Mouse (Mus musculus): ENCODE data around the gene Ccdc169. TPM values are rescaled to one million over a fixed set of nuclear protein-coding genes. Genes with fewer than 3 reads are reported as not detected.

Gene Ccdc169
- total and polyA plus RNA-seq, 3 experiments = 0.19 TPM; not detected in 2

DNA sequence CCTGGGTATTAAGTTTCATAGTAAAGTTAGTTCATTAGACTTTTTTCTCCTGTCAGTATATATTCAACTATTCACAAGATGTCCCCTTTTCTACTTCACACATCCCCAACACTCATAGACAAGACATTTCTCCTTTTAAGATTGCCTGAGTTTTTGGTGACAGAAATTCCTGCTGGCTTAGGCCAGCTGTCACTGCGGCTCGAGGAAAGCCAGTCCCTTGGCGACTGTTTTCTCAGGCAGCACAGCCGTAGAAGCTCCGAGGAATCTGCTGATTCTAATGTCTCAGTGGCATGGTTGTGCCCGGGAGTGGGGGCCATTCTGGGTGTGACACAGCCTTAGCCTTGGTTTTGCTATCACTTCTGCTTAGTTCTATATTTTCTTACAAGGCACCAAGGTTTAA, 40.1 kb downstream of the Ccdc169 start:
- no peak overlapping the region for H3K9ac ChIP-seq (ENCODE audit: control insufficient read depth, low read depth, low read length, poor library complexity, severe bottlenecking)
- no peaks in the 10 kb centered on the region for H3K79me2 ChIP-seq (ENCODE audit: control insufficient read depth, insufficient read depth, low read length, poor library complexity)
- no peaks in the 10 kb centered on the region for H3K4me1 ChIP-seq (ENCODE audit: control insufficient read depth in 1 of 2, insufficient read depth in 2 of 2, low read length in 2 of 2)
- no peaks in the 10 kb centered on the region for H3K27me3 ChIP-seq (ENCODE audit: control insufficient read depth in 1 of 2, insufficient read depth in 2 of 2, low read length in 2 of 2)
- no peak overlapping the region for H3K27ac ChIP-seq (ENCODE audit: control insufficient read depth, low read depth, low read length)
- TF ChIP-seq HCFC1 (IDR thresholded peaks at IDR 0.05; ENCODE audit: low read depth, low read length) (no peak), NRF1 (IDR thresholded peaks at IDR 0.05; ENCODE audit: insufficient read depth, low read depth, low read length, poor library complexity, severe bottlenecking) (no peak), KAT2A (conservative IDR thresholded peaks at IDR 0.05; ENCODE audit: low read depth, low read length) (no peak), CHD2 (IDR thresholded peaks at IDR 0.05; ENCODE audit: low read length) (no peak), USF2 (IDR thresholded peaks at IDR 0.05; ENCODE audit: borderline replicate concordance in 1 of 2, insufficient read depth in 1 of 2, low read depth in 1 of 2, low read length in 2 of 2) (no peak), UBTF (IDR thresholded peaks at IDR 0.05; ENCODE audit: borderline replicate concordance, insufficient read depth, low read depth, low read length) (no peak), JUND (IDR thresholded peaks at IDR 0.05; ENCODE audit: low read depth, low read length) (no peak), USF1 (IDR thresholded peaks at IDR 0.05; ENCODE audit: low read depth, low read length) (no peak), ZKSCAN1 (IDR thresholded peaks at IDR 0.05; ENCODE audit: low read depth, low read length) (no peak), NELFE (IDR thresholded peaks at IDR 0.05; ENCODE audit: low read depth, low read length) (no peak), POLR2AphosphoS5 (IDR thresholded peaks at IDR 0.05; ENCODE audit: borderline replicate concordance, low read depth, low read length) (no peak), MXI1 (IDR thresholded peaks at IDR 0.05; ENCODE audit: low read depth, low read length) (no peak), CHD1 (IDR thresholded peaks at IDR 0.05; ENCODE audit: low read depth, low read length) (no peak), ZMIZ1 (IDR thresholded peaks at IDR 0.05; ENCODE audit: low read depth, low read length) (no peak), SIN3A (IDR thresholded peaks at IDR 0.05; ENCODE audit: low read length) (no peak), MAX (IDR thresholded peaks at IDR 0.05; ENCODE audit: low read length) (no peak)
- no peaks in the 10 kb centered on the region for H3K36me3 ChIP-seq (ENCODE audit: control insufficient read depth in 1 of 2, insufficient read depth in 2 of 2, low read length in 2 of 2)
- DNase-seq (ENCODE audit: low read depth, low spot score) = no peak
- no peak overlapping the region for H3K4me3 ChIP-seq (ENCODE audit: control insufficient read depth in 1 of 2, insufficient read depth in 1 of 2, low read depth in 2 of 2, low read length in 2 of 2)
- no peaks in the 10 kb centered on the region for H3K9me3 ChIP-seq (replicated peaks; ENCODE audit: insufficient read depth, low read length)

DNA sequence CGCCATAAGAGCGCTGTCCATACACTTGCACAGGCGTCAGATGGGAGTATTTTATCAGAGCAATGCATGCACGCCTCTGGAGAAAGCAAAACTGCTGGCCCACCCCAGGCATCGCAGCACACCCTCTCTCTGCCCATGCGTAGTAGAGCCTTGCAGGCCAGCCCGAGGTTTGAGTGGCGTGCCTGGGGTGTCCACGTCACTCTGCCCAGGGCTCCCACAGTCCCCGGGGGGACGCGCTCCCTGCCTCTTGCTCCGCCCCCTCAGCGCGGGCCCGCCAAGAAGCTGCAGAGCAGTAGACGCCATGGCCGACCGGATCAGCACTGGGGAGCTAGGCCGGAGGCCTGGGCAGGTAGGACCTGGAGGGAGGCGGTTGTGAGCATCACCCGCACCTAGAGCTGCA, 44.6 kb downstream of the Ccdc169 start, which contains the start of gene Sohlh2:
Gene Sohlh2, plus strand, starts transcription at position 263 of the 400 bp plus-strand sequence.
- TF ChIP-seq NRF1 (IDR thresholded peaks at IDR 0.05; ENCODE audit: insufficient read depth, low read depth, low read length, poor library complexity, severe bottlenecking) (no peak), POLR2AphosphoS5 (IDR thresholded peaks at IDR 0.05; ENCODE audit: borderline replicate concordance, low read depth, low read length) (no peak), GATA1 (IDR thresholded peaks at IDR 0.05; ENCODE audit: low read depth, low read length) (no peak), ZMIZ1 (IDR thresholded peaks at IDR 0.05; ENCODE audit: low read depth, low read length) (no peak), GABPA (IDR thresholded peaks at IDR 0.05; ENCODE audit: low read depth, low read length) (no peak), ZC3H11A (IDR thresholded peaks at IDR 0.05; ENCODE audit: low read depth, low read length) (no peak), POLR2AphosphoS2 (IDR thresholded peaks at IDR 0.05; ENCODE audit: low read length) (no peak), POLR2A (IDR thresholded peaks at IDR 0.05; ENCODE audit: control insufficient read depth in 1 of 2, insufficient read depth in 1 of 2, low read depth in 1 of 2, low read length in 2 of 2, poor library complexity in 1 of 2) (no peak), SIN3A (IDR thresholded peaks at IDR 0.05; ENCODE audit: low read length) (no peak), ZNF384 (IDR thresholded peaks at IDR 0.05; ENCODE audit: low read depth, low read length) (no peak), MYC (IDR thresholded peaks at IDR 0.05; ENCODE audit: low read depth, low read length) (no peak), RAD21 (IDR thresholded peaks at IDR 0.05; ENCODE audit: low read depth, low read length) (no peak), CTCF (IDR thresholded peaks at IDR 0.05 in 2 of 3, conservative IDR thresholded peaks at IDR 0.05 in 1 of 3; ENCODE audit: control insufficient read depth in 1 of 3, insufficient read depth in 1 of 3, low read depth in 2 of 3, low read length in 3 of 3, poor library complexity in 1 of 3, severe bottlenecking in 1 of 3) (no peak), RCOR1 (IDR thresholded peaks at IDR 0.05; ENCODE audit: low read depth, low read length) (no peak), NELFE (IDR thresholded peaks at IDR 0.05; ENCODE audit: low read depth, low read length) (no peak), SMC3 (IDR thresholded peaks at IDR 0.05; ENCODE audit: low read depth, low read length) (no peak), USF2 (IDR thresholded peaks at IDR 0.05; ENCODE audit: borderline replicate concordance in 1 of 2, insufficient read depth in 1 of 2, low read depth in 1 of 2, low read length in 2 of 2) (no peak), ELF1 (IDR thresholded peaks at IDR 0.05; ENCODE audit: low read depth, low read length) (no peak), MYB (IDR thresholded peaks at IDR 0.05; ENCODE audit: low read depth, low read length) (no peak)
- Histone ChIP-seq H3K27ac (ENCODE audit: control insufficient read depth, low read depth, low read length) (no peak within 1 kb of the TSS), H3K27me3 (ENCODE audit: control insufficient read depth in 1 of 2, insufficient read depth in 2 of 2, low read length in 2 of 2) (no peaks in the 10 kb centered on the region), H3K9ac (ENCODE audit: control insufficient read depth, low read depth, low read length, poor library complexity, severe bottlenecking) (no peak within 1 kb of the TSS), H3K9me3 (replicated peaks; ENCODE audit: insufficient read depth, low read length) (no peaks in the 10 kb centered on the region), H3K79me2 (ENCODE audit: control insufficient read depth, insufficient read depth, low read length, poor library complexity) (no peaks in the 10 kb centered on the region), H3K4me3 (ENCODE audit: control insufficient read depth in 1 of 2, insufficient read depth in 1 of 2, low read depth in 2 of 2, low read length in 2 of 2) (no peak within 1 kb of the TSS), H3K36me3 (ENCODE audit: control insufficient read depth in 1 of 2, insufficient read depth in 2 of 2, low read length in 2 of 2) (no peaks in the 10 kb centered on the region), H3K4me1 (ENCODE audit: control insufficient read depth in 1 of 2, insufficient read depth in 2 of 2, low read length in 2 of 2) (no peaks in the 10 kb centered on the region)
- DNase-seq (ENCODE audit: low read depth, low spot score) = no peak

All from MEL (cell line).